14 mouse cellular contexts compared by ENCODE assay signal in genomic region chr5:101740471-101741223, GRCm38 (mm10). TPM values are rescaled to one million over a fixed set of nuclear protein-coding genes. Genes with fewer than 3 reads are reported as not detected.
"Had no signal": no experiment of that assay in that cellular context is flagged by ENCODE, and none has a peak within 500 bp of the region (broad histone marks: within the 10 kb centered on the region; RNA-seq: fewer than 3 reads in every experiment).

No protein-coding gene starts in this region.

- ATAC-seq: intestine, postnatal 0 days; liver, embryonic 12.5 days had no signal

- H3K4me1 ChIP-seq: liver, embryonic 12.5 days; midbrain, embryonic 10.5 days; neural tube, embryonic 15.5 days had no signal

- H3K27ac ChIP-seq: layer of hippocampus, adult 2 months; liver, embryonic 12.5 days; midbrain, embryonic 10.5 days; neural tube, embryonic 15.5 days had no signal

- H3K4me3 ChIP-seq: layer of hippocampus, adult 2 months; liver, embryonic 12.5 days; midbrain, embryonic 10.5 days; myocyte; neural tube, embryonic 15.5 days had no signal

- H3K9me3 ChIP-seq: liver, embryonic 12.5 days; midbrain, embryonic 10.5 days; neural tube, embryonic 15.5 days had no signal

- H3K36me3 ChIP-seq: liver, embryonic 12.5 days; midbrain, embryonic 10.5 days; neural tube, embryonic 15.5 days had no signal

- H3K4me2 ChIP-seq: liver, embryonic 12.5 days; lung, embryonic 14.5 days; neural tube, embryonic 15.5 days had no signal

- H3K27me3 ChIP-seq: liver, embryonic 12.5 days; neural tube, embryonic 15.5 days had no signal

- DNase-seq: kidney, postnatal 14 days; lung, embryonic 14.5 days; lung, postnatal 10 days; lung, postnatal 4 days; midbrain, embryonic 14.5 days; right cerebral cortex, adult 18-20 months; thymus, adult 2 months; thymus, postnatal 25 days had no signal

- H3K9ac ChIP-seq: liver, embryonic 12.5 days; lung, embryonic 14.5 days; neural tube, embryonic 15.5 days had no signal

RNA-seq across cellular contexts. Expression of gene Cds1, which starts 24.3 kb away (rescaled TPM):
- polyA plus RNA-seq: myocyte had no signal
